Mouse (Mus musculus) liver, adult 2 months (tissue): ENCODE data around the gene Ccdc153.

Experiments used
- CTCF ChIP-seq: fragments of 200-500 bp; IDR thresholded peaks from 2 replicates; pipeline ENCODE4 v1.5.1; 2011; ENCODE audit warnings: low read depth, low read length, control low read depth
- POLR2A ChIP-seq: fragments of 200-500 bp; IDR thresholded peaks from 2 replicates; pipeline ENCODE4 v1.6.1; 2011; ENCODE audit warnings: low read length, control low read depth; ENCODE audit not compliant: insufficient read depth; ENCODE audit errors: extremely low read depth

DNA sequence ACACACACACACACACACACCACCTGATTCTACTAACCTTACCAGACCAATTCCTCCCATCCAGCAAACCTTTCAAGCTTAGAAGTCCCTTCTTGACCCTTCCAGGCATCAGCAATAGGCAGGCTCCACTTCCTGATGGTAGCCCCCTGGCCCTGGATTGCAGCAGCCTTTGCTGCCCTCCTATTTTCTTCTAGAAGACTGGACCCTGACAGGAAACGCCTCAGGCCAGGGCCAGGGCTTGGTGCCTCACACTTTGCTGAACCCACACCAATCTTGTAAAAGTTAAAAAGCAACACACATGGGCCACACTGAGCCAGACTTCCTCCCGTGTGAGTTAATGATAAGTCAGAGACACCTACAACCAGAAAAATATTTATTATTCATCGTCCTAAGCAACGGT is 3.3 kb upstream of the Ccdc153 start:
- TF ChIP-seq CTCF (no peak), POLR2A (no peak)
